Mouse (Mus musculus) CD8-positive naive resting alpha-beta T cell, adult 2 months (primary cell): ENCODE measurements at regions not wholly inside any gene's neighbourhood (a gene's known extent, or its start where the extent isn't known, plus 50 kb on each side); places are given as distances from the start of the nearest gene placed in this dataset.

Experiments
- DNase-seq, 2 experiments: peaks; one replicate each; pipeline ENCODE4 v3.0.0; 2022; ENCODE audit warnings: low read depth in 2 of 2, low spot score in 2 of 2

DNA sequence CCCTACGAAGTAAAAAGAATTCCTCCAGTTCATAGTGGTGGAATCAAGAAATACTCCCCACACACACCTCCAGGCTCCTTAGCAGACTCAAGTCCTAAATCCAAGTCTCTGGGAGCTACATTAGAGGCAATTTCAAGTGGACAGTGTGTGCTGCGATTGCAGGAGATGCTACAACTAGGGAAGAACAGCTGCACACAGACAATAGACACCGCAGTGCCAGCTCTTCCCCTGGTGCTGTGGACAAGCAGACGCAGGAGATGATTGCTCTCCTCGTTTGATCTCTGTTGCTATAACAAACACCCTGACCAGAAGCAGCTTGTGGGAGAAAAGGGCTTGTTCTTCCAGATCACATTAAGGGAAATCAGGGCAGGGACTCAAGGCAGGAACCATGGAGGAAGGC lies 517.1 kb upstream of the Adam5 start:
- no peak for DNase-seq

DNA sequence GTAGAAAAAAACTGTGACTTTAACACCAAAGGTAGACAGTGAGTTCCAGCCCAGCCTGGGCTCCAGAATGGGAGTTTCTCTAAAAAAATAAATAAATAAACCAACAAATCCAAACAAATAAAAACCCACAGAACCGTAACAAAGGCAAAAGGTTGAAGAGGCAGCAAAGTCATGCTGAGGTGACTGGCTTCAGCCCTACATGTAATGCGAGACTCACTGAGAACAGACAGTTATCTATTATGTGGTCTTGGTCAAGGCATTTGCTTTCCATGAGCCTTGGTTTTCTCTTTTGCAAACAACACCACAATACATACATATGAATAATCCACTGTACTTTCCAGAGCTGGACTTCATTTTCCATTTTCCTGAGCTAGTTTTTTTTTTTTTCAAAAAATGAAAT lies 516.6 kb upstream of the Adam5 start:
- no peak for DNase-seq

- no peak for DNase-seq
These were observed 508.0 kb upstream of the Adam5 start for GRCm38 (mm10) chr8:25332120-25332607.

DNA sequence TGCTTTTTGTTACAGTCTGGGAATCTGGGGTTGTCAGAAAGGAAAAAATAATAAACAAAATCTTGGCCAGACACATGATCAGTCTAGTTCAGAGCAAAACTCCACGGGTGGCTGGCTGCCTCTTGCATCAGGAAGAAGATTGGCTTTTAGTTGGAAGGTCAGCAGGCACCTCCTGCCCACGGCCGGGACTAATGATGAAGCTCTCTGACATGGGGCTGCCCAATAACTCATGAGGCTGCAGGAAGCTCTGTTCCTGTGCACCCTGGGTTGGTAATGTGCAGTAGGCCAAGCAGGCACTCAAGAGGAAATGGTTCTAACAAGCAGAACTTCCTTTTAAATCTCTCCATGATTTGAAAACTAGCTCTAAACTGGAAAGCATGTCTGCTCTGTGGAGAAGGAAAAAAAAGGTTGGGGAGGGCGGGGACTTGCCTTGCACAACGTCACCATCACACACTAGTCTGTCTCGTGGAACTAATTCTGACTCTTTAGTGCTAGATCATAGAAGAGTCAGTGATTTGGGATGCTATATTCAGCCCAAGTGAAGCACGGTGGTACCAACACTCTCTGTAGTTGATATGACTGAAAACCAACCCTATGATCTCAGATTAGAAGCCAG lies 507.1 kb upstream of the Adam5 start:
- no peak for DNase-seq

DNA sequence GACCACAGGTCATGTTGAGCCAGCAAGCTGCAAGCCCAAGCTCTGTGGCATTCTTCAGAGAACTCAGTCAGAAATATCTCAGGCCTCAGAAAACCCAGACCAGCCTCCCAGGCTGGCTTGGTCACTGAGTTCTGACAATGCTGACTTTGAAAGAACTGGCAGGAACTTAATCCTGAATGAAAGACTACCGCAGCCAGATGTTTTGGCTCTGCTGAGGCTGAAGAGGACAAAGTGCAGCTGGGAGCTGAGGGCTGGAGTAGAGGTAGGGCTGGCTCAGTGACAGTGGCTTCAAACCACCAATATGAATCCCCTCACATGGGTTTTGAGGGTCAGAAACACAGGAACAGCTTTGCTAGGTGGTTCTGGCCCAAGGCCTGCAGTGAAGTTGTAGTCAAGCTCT lies 505.6 kb upstream of the Adam5 start:
- no peak for DNase-seq

DNA sequence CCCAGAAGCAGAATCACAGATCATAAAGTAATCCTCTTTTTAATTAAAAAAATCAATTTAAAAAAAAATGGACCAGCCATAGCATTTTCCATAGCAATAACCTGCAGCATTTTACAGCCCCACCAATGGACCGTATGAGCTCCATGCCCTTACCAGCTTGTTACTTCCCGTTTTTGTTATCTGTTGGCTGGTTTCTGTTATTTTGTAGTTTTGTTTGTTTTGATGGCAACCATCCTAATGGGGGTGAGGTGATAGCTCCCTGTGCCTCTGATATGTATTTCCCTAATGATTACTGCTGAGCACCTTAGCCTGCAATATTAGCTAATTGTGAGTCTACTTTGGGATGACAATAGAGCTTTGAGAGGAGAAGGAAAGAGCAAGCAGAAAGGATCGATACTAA lies 504.1 kb upstream of the Adam5 start:
- no peak for DNase-seq

DNA sequence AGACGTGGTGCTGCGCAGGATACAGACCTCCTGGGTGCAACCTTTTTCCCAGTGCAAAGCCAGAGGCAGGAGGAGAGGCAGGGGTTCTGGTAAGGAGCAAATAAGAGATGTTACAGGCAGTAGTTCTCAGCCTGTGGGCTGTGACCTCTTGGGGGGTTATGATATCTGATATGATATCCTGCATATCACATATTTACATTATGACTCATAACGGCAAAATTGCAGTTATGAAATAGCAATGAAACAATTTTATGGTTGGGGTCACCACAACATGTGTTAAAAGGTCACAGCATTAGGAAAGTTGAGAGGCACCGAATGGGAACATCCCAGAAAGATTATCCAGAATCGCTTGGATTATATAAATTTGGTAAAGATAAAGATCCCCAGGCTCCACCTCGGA lies 502.8 kb upstream of the Adam5 start:
- DNase-seq = no peak

DNA sequence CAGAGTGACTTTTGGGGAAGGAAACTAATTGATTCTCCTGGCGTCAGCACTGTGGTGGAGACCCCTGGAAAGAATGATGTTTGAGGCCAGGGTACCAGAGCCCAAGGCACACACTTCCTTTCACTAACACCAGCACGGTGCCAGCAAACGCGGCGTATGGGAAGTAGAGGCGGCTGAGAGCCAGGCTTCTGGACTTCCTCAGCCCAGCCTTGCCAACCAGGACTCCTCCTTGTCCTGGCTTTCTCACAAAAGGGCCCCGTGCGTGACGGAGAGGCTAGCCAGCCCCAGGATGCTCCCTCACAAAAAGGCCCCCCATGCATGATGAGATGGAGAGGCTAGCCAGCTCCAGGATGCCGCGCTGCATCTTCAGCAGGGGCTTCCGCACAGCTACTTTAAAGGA lies 502.1 kb upstream of the Adam5 start:
- DNase-seq = no peak

GRCm38 (mm10) chr8:25324731-25325130 lies 500.6 kb upstream of the Adam5 start:
- no peak for DNase-seq

- DNase-seq = no peak
These were observed 499.7 kb upstream of the Adam5 start for GRCm38 (mm10) chr8:25323643-25324420.

DNA sequence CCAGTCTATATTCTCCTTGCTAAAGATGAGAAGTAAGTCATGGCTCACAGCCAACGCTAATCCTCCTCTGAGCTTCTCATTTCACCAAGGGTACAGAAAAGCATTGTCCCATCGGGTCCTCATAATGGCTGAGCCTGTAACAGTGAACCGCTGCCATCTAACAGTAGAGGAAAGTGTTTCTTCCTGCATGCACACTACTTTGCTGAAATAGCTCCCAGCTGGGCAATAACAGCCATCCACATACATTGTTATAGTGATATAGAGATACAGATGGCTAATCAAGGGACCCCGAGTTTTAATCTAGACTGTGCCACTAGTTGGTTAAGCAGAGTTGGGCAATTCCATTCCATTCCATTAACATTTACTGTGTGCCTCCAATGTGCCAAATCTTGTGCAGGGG lies 492.2 kb upstream of the Adam5 start:
- no peak for DNase-seq

DNA sequence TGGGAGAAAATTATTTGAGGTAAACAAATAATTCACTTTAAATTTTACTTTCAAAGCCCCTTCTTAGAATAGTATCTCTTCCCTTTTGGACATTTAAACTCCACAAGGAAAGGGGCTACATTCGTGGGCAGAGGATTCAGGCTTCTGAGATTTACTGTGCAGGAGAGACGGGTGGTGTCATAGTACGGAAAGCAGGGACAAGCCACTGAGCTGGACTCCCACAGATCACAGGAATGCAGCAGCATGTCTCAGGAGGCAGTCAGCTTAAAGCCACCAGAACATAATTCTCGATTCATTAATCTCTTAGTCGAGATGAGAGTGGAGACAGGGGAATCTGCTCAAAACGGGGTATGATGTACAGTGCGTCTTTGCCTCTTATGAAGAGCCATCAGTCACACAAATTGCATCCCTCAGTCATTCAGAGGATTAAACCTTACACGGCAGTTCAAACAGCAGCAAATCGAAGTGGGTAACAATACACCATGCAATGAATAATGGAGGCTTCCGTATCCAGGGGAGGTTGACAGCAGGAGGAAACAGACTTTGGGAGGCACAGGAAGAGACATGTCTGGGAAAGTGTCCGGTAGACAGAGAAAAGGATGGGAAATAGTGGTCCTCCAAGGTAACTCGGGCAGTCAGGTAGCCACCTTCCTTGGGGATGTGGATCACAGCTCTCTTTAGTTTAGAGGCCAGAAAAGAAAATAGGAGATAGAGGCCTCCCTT lies 487.8 kb upstream of the Adam5 start:
- no peak for DNase-seq

DNA sequence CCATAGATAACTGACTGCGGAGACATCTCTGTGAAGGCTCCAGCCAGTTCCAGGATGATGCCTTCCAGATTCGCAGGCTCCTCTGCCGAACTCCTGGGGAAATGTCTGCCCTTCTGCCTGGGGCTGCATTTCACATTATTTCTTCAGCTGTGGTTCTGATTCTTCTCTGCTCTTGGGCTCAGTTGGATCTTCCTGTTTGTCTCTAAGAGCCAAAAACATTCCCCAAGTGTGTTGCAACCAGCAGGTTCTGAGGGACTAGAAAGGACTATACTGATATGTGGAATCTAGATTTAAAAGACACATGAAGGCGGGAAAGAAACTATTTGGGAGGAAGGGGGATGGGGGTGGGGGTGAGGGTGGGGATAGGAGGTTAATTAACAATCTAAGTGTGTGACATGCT lies 483.8 kb upstream of the Adam5 start:
- no peak for DNase-seq

- DNase-seq = no peak
These were observed 483.3 kb upstream of the Adam5 start for GRCm38 (mm10) chr8:25307511-25307910.

- no peak for DNase-seq
These were observed 482.8 kb upstream of the Adam5 start for GRCm38 (mm10) chr8:25306769-25307491.
